Mouse (Mus musculus): ENCODE results near the gene Atp6v0a1. TPM values are rescaled to one million over a fixed set of nuclear protein-coding genes. Genes with fewer than 3 reads are reported as not detected.
A peak's percentile ranks its signal among the peaks of the same experiment; 100 is the strongest.

Atp6v0a1 gene
- total and polyA plus RNA-seq, 3 experiments, result 14.1 to 63.4 (median 36.1) TPM

DNA sequence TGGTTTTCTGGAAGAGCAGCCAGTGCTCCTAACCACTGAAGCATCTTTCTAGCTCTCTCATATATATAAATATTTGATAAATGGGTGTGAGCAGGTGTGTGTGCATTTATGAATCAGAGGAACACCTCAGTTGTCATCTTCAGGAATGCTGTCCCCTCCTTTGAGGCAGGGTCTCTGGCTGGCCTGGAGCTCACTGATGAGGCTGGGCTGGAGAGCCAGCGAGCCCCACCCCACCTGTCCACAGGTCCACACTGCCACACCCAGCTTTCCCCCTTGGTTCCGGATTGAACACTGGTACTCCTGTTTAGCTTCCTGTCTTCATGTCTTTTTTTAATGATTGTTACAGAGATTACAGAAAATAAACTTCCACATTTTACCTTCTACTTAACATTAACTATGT, 15.8 kb upstream of the Atp6v0a1 start:
- Histone ChIP-seq H3K4me3 (replicated peaks in 1 of 3; ENCODE audit: low read depth in 2 of 3, low read length in 2 of 3, poor library complexity in 1 of 3) (no peak overlapping the region), H3K36me3 (replicated peaks in 1 of 2; ENCODE audit: control insufficient read depth in 1 of 2, insufficient read depth in 1 of 2, low read length in 1 of 2) (no peaks in the 10 kb centered on the region), H3K4me1 (ENCODE audit: control insufficient read depth in 1 of 2, insufficient read depth in 2 of 2) (peaks cover 5 to 12% of the 10 kb centered on the region in 2 experiments; a peak in 3 of 4 replicates), H3K9ac (ENCODE audit: insufficient read depth, low read depth) (no peak overlapping the region), H3K4me2 (ENCODE audit: insufficient read depth, low read depth, poor library complexity, severe bottlenecking) (no peak overlapping the region), H3K27me3 (replicated peaks) (no peaks in the 10 kb centered on the region), H3K9me3 (replicated peaks; ENCODE audit: low read length) (no peaks in the 10 kb centered on the region), H3K27ac (ENCODE audit: insufficient read depth, low read depth) (no peak overlapping the region), H3K79me2 (replicated peaks; ENCODE audit: control insufficient read depth, extremely low read depth, insufficient read depth, poor library complexity, severe bottlenecking) (no peaks in the 10 kb centered on the region)
- dilution Hi-C loops (cut with MboI; ENCODE audit: extremely low pct_ligation_motif_present, extremely low pct_unique_long_range_greater_than_20kb, low sequenced_read_pairs) (no loop called here), in situ Hi-C loops (cut with MboI; ENCODE audit: low pct_ligation_motif_present, low pct_unique_long_range_greater_than_20kb, low sequenced_read_pairs) (no loop called here)
- TF ChIP-seq JUND (conservative IDR thresholded peaks at IDR 0.05; ENCODE audit: low read depth, low read length) (no peak), MEF2A (IDR thresholded peaks at IDR 0.05; ENCODE audit: borderline replicate concordance, low read depth, low read length) (no peak), ETS1 (conservative IDR thresholded peaks at IDR 0.05; ENCODE audit: low read depth, low read length) (no peak), E2F4 (IDR thresholded peaks at IDR 0.05; ENCODE audit: insufficient replicate concordance, low read depth, low read length) (no peak)
- DNase-seq (ENCODE audit: extremely low read depth), result no peak

DNA sequence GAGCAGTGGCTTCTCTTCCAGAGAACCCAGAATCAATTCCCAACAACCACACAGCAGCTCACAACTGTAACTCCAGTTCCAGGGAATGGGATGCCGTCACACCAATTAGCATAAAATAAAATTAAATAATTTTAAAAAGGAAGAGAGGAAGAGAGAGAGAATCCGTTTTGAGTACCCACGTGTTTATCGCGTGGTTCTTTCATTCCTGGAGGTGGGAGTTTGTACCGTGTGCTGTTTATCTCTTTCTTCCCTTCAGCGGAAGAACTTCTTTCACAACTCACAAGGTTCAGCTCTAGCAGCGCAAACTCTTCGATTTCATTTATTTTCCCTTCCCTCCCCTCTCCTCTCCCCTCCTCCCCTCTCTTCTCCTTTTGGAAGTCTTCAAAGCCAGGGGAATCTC, 15.0 kb upstream of the Atp6v0a1 start:
- no peak overlapping the region for H3K9ac ChIP-seq (ENCODE audit: insufficient read depth, low read depth)
- H3K9me3 ChIP-seq (replicated peaks; ENCODE audit: low read length), result no peaks in the 10 kb centered on the region
- no peaks in the 10 kb centered on the region for H3K79me2 ChIP-seq (replicated peaks; ENCODE audit: control insufficient read depth, extremely low read depth, insufficient read depth, poor library complexity, severe bottlenecking)
- no peak overlapping the region for H3K4me2 ChIP-seq (ENCODE audit: insufficient read depth, low read depth, poor library complexity, severe bottlenecking)
- no peak for DNase-seq (ENCODE audit: extremely low read depth)
- H3K4me1 ChIP-seq (ENCODE audit: control insufficient read depth in 1 of 2, insufficient read depth in 2 of 2), result peaks cover 5 to 10% of the 10 kb centered on the region in 2 experiments; a peak in 3 of 4 replicates
- dilution Hi-C loops (cut with MboI; ENCODE audit: extremely low pct_ligation_motif_present, extremely low pct_unique_long_range_greater_than_20kb, low sequenced_read_pairs), result no loop called here
- in situ Hi-C loops (cut with MboI; ENCODE audit: low pct_ligation_motif_present, low pct_unique_long_range_greater_than_20kb, low sequenced_read_pairs), result no loop called here
- H3K27me3 ChIP-seq (replicated peaks), result no peaks in the 10 kb centered on the region
- H3K27ac ChIP-seq (ENCODE audit: insufficient read depth, low read depth), result no peak overlapping the region
- no peak overlapping the region for H3K4me3 ChIP-seq (replicated peaks in 1 of 3; ENCODE audit: low read depth in 2 of 3, low read length in 2 of 3, poor library complexity in 1 of 3)
- no peak for TF ChIP-seq PAX5 (IDR thresholded peaks at IDR 0.05; ENCODE audit: low read length)
- TF ChIP-seq E2F4 (IDR thresholded peaks at IDR 0.05; ENCODE audit: insufficient replicate concordance, low read depth, low read length), result no peak
- no peak for TF ChIP-seq ZKSCAN1 (IDR thresholded peaks at IDR 0.05; ENCODE audit: borderline replicate concordance, low read depth, low read length)
- TF ChIP-seq EP300 (IDR thresholded peaks at IDR 0.05; ENCODE audit: low read length), result no peak
- no peak for TF ChIP-seq MEF2A (IDR thresholded peaks at IDR 0.05; ENCODE audit: borderline replicate concordance, low read depth, low read length)
- TF ChIP-seq ETS1 (conservative IDR thresholded peaks at IDR 0.05; ENCODE audit: low read depth, low read length), result no peak
- TF ChIP-seq HCFC1 (IDR thresholded peaks at IDR 0.05; ENCODE audit: low read depth, low read length), result no peak
- TF ChIP-seq CHD2 (IDR thresholded peaks at IDR 0.05; ENCODE audit: low read length), result no peak
- TF ChIP-seq USF2 (conservative IDR thresholded peaks at IDR 0.05; ENCODE audit: low read depth, low read length), result no peak
- no peak for TF ChIP-seq MYC (IDR thresholded peaks at IDR 0.05; ENCODE audit: low read depth, low read length)
- H3K36me3 ChIP-seq (replicated peaks in 1 of 2; ENCODE audit: control insufficient read depth in 1 of 2, insufficient read depth in 1 of 2, low read length in 1 of 2), result no peaks in the 10 kb centered on the region

- Histone ChIP-seq H3K9me3 (replicated peaks; ENCODE audit: low read length) (no peaks in the 10 kb centered on the region), H3K79me2 (replicated peaks; ENCODE audit: control insufficient read depth, extremely low read depth, insufficient read depth, poor library complexity, severe bottlenecking) (no peaks in the 10 kb centered on the region), H3K4me3 (replicated peaks in 1 of 3; ENCODE audit: low read depth in 2 of 3, low read length in 2 of 3, poor library complexity in 1 of 3) (no peak overlapping the region), H3K27me3 (replicated peaks) (no peaks in the 10 kb centered on the region), H3K9ac (ENCODE audit: insufficient read depth, low read depth) (no peak overlapping the region), H3K4me2 (ENCODE audit: insufficient read depth, low read depth, poor library complexity, severe bottlenecking) (no peak overlapping the region), H3K36me3 (replicated peaks in 1 of 2; ENCODE audit: control insufficient read depth in 1 of 2, insufficient read depth in 1 of 2, low read length in 1 of 2) (no peaks in the 10 kb centered on the region), H3K4me1 (ENCODE audit: control insufficient read depth in 1 of 2, insufficient read depth in 2 of 2) (peaks cover 4 to 12% of the 10 kb centered on the region in 2 experiments; a peak in 3 of 4 replicates), H3K27ac (ENCODE audit: insufficient read depth, low read depth) (no peak overlapping the region)
- in situ Hi-C loops (cut with MboI; ENCODE audit: low pct_ligation_motif_present, low pct_unique_long_range_greater_than_20kb, low sequenced_read_pairs) (no loop called here), dilution Hi-C loops (cut with MboI; ENCODE audit: extremely low pct_ligation_motif_present, extremely low pct_unique_long_range_greater_than_20kb, low sequenced_read_pairs) (no loop called here)
- DNase-seq (ENCODE audit: extremely low read depth), result no peak
- TF ChIP-seq E2F4 (IDR thresholded peaks at IDR 0.05; ENCODE audit: insufficient replicate concordance, low read depth, low read length) (no peak), MAFK (IDR thresholded peaks at IDR 0.05; ENCODE audit: insufficient replicate concordance, low read length) (no peak), POLR2A (IDR thresholded peaks at IDR 0.05; ENCODE audit: low read depth, low read length) (no peak), EP300 (IDR thresholded peaks at IDR 0.05; ENCODE audit: low read length) (peak; percentile 38; the same call in 1 of the 2 replicates)
Observed at GRCm38 (mm10) chr11:100994655-100995054, 14.6 kb upstream of the Atp6v0a1 start.

Data from CH12.LX (cell line).